Mouse (Mus musculus): ENCODE measurements around the gene Clcn6.
A peak's percentile ranks its signal among the peaks of the same experiment; 100 is the strongest.

DNA sequence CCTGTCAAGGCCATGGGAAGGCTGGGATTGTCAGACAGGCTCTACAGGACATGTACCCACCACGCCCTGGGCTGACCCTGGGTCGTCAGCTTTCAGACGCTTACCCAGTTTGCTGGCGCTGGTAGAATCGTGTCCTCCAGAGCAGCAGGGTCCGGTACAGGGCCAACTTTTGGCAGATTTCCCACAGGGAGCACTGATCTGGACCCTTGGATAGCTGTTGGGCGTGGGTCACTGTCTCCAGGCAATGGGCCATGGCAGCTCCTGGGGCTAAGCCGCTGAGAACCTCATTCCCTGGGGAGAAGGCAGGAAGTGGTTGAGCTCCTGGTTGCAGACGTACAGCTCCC lies 27.8 kb upstream of the Clcn6 start:
- no peak for TF ChIP-seq CTCF (IDR thresholded peaks at IDR 0.05; ENCODE audit: control insufficient read depth, insufficient read depth, insufficient read length)
- peak; percentile 21 for TF ChIP-seq MAX (IDR thresholded peaks at IDR 0.05)
- no peak for TF ChIP-seq FOSL1 (IDR thresholded peaks at IDR 0.05; ENCODE audit: insufficient read depth, low read length, poor library complexity, severe bottlenecking)
- no peak for TF ChIP-seq MYOD1 (IDR thresholded peaks at IDR 0.05; ENCODE audit: control insufficient read depth, insufficient read length, low read depth)
- TF ChIP-seq MYOG (IDR thresholded peaks at IDR 0.05; ENCODE audit: control insufficient read depth, extremely low read depth, insufficient read length), result no peak
- TF ChIP-seq USF1 (IDR thresholded peaks at IDR 0.05; ENCODE audit: low read depth), result no peak
- no peak for TF ChIP-seq CEBPB (IDR thresholded peaks at IDR 0.05; ENCODE audit: low read depth)

All from C2C12 (cell line).